Mouse (Mus musculus) T-helper 2 cell (primary cell): Measurements from ENCODE around the gene Barhl2.

ENCODE experiments used
- in situ Hi-C: fragments of 300-600 bp; cut with MboI, MseI; formaldehyde crosslinking; loops from one replicate; pipeline ENCODE4 v1.15.1; 2025; ENCODE audit warnings: high pct_unique_total_duplicates

Gene Barhl2

DNA sequence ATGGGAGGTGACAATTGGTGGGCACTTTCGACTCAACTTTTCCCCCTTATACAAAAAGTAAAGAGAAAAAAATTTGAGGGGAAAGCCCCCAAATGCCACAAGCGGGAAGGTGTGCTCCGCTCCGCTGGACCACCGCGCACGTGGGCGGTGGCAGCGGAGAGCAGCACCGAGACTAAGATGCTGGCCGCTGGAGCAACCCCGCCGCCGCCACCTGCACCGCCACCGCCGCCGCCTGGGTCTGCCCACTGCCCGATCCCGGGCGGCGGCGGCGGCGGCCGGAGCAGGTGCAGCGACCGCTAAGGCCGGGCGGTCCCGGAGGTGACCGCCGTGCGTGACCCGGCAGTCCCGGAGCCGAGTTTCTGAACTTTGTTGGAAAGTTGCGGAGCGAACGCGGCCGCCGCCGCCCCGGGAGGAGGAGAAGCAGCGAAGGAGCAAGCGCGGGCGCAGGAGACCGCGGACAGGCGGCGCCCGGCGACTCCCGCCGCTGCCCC, at the start of gene Barhl2:
Gene Barhl2 (minus strand): TSS at position 181 of the 491 bp plus-strand sequence.
- in situ Hi-C loops: no loop called here

DNA sequence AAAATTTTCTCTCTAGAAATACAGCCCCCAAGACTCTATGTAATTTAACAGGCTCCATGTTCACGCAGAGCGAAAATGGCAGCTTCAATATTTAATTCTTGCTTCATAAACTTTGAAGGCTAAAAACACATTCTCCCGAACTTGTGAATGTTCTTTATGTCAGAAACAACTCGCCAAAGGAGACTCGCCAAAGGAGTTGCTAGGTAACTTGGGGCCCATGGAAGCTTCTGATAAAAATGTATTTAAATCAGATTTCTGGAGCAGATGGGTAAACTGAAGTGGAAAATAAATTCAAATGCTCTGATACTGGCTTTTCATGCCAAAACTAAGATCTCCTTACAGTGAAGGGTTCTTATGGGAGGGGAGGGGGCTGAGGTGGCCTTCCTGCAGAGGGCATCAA, 48.1 kb upstream of the Barhl2 start:
- in situ Hi-C loops: no loop called here

DNA sequence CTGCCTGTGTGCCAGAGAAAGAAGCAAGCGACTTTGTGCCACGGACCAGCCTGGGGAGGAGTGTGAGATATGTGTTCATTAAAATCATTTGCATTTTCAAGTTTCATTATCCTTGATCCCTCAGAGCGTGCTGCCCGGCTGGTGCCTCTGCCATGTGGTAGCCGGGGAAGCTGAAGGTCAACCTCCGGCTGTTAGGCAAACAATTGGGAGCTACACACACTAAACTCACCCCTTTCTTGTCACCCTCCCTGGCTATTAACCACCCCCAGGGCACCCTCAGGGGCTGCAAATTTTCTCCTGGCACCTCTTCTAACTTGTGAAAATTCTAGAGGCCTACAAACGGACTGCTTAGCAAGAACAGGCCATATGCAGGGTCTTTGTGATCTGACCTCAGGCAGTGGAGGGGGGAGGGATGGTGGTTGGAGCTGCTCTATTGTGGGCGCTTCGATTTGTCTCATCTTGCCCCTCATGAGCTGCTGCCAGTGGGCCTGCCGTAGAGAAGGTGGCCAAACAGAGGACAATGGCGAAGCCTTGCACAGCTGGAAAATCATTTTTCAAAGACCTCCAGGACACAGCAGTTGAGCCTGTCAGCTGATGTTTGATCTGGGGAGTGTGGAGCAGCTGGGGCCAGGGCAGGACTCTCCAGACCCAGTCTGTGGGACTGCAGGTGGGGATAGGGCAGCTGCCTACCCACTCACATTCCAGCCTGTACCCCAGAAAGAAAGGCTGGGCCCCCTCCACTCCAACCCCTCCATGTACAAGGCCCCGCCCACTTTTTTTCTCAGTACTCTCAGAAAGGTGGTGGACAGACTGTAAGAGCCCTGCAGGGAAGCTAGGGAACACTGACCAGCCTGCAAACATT, 44.9 kb upstream of the Barhl2 start:
- in situ Hi-C loops: no loop called here

DNA sequence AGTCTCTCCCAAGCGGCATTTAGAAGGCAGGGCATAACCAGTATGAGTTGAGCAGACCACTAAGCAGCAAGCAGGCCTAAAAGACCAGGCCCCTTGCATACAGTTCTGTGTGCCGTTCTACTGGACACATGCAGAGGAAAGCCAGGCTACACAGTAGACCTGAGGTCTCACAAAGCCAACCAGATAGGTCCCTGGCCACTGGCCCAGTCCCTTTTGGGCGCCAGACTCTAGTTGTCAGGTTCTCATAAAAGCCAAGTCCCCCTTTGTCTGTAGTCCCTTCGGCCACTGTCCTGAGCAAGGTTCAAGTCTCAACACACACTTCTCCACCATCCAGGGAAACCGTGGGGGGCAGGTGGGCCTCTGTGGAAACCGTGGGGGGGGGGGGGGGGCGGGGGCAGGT, 44.3 kb upstream of the Barhl2 start:
- in situ Hi-C loops: no loop called here

DNA sequence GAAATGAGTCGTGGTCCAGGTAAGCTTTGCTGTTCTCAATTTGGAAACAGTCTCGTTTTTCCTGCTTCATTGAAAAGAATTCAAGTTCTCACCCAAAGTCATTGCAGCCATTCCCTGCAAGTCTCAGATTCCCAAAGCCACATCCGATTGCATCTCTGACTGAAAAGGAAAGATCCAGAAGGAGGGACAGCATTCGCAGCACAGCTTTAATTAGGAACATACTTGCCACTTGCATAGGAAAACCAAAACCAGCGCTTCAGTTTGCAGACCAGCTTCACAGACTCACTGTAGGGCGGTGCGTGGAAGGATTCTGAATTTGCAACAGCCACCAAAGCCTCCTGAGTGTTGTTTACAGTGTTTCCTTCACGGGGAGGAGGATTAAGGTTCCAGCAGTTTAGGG, 33.8 kb upstream of the Barhl2 start:
- in situ Hi-C loops: no loop called here

DNA sequence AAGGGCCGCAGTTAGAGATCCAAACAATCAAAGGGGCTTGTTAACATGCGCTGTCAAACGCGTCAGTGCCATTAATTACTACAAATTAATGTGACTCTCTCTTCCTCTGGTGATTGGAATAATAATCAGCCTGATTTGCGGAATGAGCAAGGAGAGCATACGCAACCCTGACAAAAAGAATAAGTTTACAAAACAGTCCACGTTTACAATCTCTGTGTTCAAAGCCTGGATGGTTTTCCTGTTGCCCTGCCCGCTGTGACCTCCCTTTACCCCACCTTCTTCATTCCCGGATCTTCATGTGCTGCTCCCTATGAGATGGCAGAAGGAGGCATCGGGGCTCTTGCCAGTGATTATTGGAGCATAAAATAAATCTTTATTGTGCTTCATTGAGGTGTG, 14.1 kb upstream of the Barhl2 start:
- in situ Hi-C loops: no loop called here

DNA sequence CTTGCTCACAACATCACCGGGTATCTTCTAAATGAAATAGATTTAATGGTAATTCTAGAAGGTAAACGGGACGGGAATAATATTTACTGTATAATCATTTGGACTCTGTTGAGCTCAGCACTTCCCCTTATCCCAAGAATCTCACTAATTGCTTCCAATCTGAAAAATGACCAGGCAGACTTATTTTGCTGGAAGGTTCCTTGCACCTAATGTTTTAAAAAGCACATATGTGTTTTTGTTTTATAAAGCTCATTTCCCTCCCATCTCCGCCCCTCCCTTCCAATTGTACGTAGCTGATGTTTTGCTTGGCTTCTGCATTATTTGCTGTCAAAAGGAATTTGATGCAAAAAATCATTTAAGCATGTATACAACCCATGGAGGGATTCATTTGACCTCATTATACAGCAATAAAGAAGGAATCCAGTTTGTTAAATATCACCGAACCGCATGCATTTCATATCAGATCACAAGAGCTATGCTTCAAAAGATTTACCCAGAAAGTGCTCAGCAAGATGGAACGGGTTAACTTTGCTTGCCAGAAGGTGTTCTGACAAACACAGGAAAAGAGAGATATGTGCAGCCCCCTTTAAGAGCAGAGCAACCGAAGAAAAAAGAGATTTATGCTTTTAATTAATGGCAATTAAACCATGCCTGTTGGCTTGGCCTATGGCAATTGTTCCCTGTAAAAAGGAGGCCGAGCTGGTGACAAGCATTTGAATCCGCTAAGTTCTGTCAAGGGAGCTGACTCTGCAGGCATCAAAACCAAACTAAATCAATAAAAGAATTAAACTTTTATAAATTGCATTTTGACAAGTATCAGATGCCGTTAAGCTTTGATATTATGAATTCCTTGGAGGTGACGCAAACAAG, 13.5 kb upstream of the Barhl2 start:
- in situ Hi-C loops: no loop called here

DNA sequence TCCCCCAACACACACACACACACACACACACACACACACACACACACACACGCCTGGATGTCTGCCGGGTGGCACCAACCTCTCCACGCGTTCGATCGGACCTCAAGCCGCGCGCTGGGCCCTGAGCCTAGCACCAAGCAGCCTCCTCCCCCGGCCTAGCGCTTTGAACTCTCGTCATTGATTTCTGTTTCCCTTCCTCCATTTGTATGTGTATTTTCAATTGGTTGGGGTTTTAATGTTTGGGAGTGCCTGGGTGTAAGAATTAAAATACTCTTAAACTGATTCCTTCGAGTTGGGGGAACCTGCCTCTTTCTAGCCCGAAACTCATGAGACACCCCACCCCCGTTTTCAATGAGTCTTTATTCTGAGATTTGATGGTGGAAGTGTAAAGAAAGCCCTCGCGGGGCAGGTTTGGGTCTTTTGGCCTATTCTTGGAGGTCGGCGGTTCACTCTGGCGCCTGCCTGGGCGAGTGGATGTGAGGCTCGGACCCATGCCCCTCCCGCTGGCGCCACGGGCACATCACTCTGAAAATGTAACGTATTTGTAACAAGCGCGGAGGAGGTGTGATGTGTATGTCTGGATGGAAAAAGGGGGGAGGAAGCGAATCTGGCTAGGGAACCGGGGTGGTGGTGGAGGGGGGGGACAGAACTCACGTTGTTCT, 7.3 kb upstream of the Barhl2 start:
- in situ Hi-C loops: loop anchor here (10.0 kb wide), 1 partner anchor 340 kb away; no protein-coding TSS in a partner anchor

DNA sequence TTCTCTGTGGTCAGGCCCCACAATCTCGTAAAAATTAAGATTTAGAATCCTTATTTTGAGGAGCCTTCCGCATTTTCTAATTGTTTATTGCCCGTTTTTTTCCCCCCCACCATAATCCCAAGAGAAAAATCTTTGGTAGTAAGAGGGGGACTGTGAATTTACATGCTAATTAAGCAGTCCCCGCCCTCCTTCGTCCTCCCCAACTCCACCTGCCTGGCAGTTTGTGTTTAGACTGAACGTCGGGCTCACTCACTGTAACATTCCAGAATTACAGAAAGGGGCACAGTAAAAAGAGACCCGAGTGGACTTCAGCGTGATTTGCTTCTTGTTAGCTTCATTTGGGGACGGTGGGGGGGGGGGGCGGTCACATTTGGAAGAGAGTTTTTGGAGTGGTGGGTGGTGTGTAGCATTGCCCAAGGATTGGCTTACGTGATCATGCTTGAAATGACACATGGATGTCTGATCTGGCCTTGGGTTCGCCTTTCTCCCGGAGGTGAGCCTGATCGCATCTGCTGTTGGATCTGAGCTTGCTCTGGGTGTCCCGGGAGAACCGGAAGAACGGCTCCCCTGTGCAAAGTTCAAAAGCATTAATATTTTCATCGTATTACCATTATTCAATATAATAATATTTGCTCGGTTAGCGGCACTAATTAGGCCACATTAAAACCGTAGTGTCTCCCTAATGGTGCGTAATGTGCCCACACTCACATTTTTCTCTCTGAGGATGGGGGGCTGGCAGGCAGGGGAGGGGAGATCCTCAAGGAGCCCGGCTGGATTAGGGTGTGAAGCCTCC, 6.6 kb upstream of the Barhl2 start:
- in situ Hi-C loops: loop anchor here (5.0 to 10.0 kb wide), 2 partner anchors 98 to 340 kb away; no protein-coding TSS in a partner anchor

DNA sequence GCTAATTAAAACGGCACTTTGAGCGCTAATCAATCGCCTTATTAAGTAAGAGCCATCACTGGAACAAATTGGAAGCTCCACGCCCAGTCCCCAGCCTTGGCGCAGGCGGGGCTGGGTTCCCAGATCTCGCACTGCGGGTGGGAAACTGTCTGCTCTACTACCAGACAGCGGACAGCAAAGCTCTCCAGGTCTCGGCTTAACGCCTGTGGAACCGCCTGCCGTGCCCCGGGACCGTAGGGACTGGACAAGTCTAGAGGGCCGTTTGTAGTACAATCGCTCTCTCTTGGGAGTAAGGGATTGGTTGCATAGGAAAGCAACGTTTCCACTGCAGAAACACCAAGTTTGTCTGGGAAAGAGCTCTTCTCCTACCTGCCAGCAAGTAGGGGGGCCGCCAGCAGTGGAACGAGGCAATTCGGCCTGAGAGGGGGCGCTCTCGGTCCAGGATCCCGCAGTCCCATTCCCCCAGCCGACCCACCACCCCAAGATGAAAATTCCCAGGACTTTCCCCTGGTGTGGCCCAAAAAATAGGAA, 5.8 kb upstream of the Barhl2 start:
- in situ Hi-C loops: loop anchor here (5.0 to 10.0 kb wide), 2 partner anchors 99 to 341 kb away; no protein-coding TSS in a partner anchor

DNA sequence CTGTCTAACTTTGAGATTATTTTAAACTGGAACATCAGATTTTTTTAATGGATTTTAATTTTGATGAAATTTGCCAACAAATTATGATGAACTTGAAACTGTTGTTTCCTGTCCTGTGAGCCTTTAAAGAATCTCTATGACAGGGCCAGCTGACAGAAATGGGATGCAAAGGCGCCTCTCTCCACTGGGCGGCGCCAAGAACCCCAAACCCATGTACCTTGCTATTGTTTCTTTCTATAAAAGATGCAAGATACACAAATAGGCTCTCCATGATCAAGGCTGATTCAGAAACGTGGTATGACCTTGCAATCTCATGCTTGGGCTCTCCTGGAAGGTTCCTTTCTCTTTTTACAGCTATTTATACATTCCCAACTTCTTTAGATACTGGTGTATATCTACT, 3.9 kb upstream of the Barhl2 start:
- in situ Hi-C loops: loop anchor here (5.0 to 10.0 kb wide), 2 partner anchors 100 to 343 kb away; no protein-coding TSS in a partner anchor

DNA sequence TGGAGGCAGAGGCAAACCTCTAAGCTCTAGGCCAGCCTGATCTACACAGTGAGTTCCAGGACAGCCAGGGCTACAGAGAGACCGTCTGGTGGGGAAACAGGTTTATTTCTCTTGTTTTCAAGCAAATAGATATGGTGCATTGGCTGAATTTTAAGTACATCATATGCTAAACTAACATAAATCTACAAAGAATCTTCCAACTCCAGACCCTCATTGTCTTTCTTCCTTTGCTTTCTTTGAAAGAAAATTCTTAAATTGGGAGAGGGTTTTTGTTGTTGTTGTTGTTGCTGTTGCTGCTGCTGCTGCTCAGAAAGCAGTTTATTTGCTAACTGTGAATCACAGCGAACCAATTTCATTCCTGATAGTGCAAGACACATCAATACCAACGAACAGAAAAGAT, 3.5 kb upstream of the Barhl2 start:
- in situ Hi-C loops: loop anchor here (5.0 to 10.0 kb wide), 2 partner anchors 101 to 343 kb away; no protein-coding TSS in a partner anchor

DNA sequence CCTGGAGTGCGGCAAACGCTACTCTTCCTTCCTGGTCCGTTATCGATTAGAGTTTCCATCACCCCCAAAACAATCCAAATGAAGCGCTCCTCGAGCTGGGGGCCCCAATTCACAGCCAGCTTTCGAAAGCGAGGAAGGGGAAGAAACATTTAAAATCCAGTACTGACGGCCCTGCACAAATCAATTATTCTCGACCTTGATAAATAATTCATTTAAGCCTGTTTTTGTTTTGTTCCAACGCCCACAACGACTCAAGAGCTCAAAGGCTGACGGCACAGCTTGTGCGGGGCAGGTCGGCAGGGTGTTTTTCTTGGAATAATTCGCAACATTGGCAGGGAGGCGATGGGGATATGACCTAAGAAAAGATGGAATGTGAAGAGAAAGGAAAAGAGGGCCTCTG, 2.6 kb upstream of the Barhl2 start:
- in situ Hi-C loops: loop anchor here (5.0 to 10.0 kb wide), 2 partner anchors 102 to 344 kb away; no protein-coding TSS in a partner anchor

DNA sequence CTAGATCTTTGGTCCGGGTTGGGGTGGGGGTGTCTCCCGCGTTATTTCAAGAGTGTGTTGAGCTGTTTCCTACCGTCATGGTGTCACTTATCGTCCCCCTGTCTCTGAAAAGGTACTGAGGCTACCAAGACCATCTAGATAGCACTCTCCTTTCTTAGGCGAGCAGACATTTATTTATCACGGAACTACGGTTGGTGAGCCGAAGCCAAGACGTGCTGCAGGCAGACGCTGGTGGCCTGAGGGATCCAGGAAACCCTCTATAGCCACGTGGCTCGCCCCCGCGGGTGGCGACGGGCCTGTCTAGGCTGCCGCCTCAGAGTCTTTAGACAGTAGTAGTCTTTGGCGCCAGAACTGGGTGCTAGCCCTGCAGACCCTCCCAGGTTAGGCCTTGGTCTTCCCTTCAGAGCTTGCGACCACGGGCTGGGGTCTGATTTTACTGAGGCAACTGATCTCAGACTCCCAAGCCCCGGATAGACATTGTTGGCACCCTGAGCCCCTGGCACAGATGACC, 2.1 kb upstream of the Barhl2 start:
- in situ Hi-C loops: loop anchor here (5.0 to 10.0 kb wide), 2 partner anchors 102 to 345 kb away; no protein-coding TSS in a partner anchor

DNA sequence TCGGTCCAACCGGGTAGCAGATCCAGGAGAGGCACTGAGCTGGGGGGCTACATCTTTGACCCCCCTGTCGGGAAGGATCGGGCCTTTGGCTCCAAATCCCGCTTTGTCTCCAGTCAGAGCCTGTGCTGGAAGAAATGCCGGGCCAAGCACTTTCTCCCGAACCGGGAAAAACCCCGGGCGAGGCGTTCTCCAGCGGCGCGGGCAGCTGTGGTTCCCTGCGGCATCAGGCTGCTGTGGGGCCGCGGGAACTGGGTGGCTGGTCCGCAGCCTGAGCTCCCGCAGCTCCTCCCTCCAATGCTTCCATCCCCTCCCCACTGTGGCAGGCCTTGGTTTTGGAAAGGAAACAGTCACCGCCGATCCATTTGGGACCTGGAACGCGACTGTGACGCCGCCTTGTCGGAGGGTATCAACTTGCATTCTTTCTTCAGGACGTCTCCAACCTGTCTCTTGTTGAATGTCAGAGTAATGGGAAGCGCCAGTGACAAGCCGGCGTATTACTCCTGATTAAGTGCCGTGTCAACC, 1.2 kb upstream of the Barhl2 start:
- in situ Hi-C loops: no loop called here

DNA sequence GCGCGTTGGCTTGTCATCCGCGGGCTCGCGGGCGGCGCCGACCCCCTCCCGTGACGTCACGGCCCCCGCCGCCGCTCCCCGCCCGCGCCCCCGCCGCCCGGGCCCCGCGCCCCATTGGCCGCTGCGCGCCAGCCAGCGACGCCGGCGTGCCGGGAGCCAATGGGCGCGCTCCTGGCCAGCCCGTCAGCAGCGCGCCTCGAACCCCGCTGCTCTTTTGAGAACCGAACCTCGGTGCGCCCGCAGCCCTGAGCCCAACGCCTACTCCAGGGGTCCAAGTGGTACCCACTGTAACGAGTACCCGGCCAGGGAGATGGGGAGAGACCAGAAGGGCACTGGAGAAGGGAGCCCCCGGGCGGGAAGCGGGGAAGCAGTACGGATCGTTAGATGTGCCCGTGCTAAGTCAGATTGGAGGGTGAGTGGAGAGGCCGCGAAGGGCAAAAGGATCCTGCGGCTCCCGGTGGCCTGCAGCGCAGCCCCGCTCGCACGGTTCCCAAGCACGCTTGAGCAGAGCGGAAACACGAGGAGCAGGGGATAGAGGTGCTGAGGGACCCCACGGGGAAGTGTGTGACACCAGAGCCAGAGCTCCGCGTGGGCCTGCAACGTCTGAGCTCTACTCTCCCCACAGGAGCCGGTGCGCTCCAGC, 632 bp upstream of the Barhl2 start:
- in situ Hi-C loops: no loop called here

DNA sequence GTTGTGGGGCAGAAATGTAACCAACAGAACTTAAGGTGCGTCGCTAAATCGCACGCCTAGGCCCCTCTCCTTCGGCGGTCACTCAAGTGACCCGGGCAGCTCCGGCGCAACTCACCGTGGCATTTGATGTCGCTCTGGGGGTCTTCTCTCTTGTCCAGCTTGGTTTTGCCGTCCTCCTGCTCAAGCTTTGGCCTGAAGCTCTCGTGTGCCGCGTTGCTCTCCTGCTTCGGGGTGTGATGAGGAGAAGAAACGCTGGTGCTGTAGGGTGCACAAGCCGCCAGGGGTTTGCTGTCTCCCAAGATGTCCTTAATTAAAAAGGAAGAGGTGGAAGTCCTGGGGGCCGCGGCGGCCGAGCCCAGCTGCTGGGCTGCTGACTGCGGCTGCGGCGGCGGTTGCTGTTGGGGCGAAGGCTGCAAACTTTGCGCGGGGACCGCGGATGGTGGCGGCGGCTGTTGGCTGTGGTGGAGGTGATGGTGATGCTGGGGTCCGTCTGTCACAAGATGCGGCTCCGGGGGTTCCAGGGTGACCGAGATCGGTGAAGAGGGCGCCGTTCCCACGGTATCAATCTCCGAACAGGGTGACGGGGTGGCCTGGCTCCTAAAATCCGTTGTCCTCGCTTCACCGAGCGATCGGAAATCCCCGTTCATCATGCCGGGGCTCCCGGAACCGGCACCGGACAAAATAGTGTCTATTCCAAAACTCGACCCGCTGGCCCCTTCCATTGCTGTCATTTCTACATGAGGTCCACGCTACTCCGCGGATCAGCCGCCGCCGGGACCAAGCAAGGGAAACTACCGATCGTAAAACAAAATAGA, 648 bp downstream of the Barhl2 start:
- in situ Hi-C loops: no loop called here

DNA sequence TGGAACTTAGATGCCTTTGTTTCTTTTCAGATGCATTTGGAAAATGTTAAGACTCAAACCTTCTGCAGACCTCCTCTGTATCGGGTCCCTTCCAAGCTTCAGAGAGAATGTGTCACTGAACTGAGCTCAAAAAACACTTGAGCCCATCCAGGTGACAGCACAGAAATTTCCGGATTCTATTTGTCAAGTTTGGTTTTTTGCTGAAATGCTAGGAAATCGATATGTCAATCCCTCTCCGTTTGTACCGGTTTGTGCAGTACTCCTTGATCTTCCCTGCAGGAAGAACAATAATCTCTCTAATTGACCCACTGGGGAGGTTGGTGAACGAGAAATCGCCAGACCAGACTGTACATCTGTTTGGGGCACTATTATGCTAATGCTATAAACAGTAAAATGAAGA, 2.0 kb downstream of the Barhl2 start:
- in situ Hi-C loops: no loop called here
